Mouse (Mus musculus): ENCODE data around the gene Rimbp3.
"Not testable (repeated sequence)": the region's sequence is repeated elsewhere in the genome, so short reads cannot be mapped to it uniquely, and the experiment has no call there.

Rimbp3 gene

GRCm38 (mm10) chr16:17208389-17209361 is at the start of gene Rimbp3:
Gene Rimbp3, plus strand, starts transcription at chr16:17208603.
- DNase-seq (ENCODE audit: low read depth, low spot score): peak; percentile 76

- not testable (repeated sequence) for DNase-seq (ENCODE audit: low read depth, low spot score)
These were observed 42.9 kb upstream of the Rimbp3 start for GRCm38 (mm10) chr16:17165478-17165877.

GRCm38 (mm10) chr16:17167179-17167578 is 41.2 kb upstream of the Rimbp3 start:
- no peak for DNase-seq (ENCODE audit: low read depth, low spot score)

GRCm38 (mm10) chr16:17168049-17168448 is 40.4 kb upstream of the Rimbp3 start:
- DNase-seq (ENCODE audit: low read depth, low spot score): no peak

- no peak for DNase-seq (ENCODE audit: low read depth, low spot score)
These were observed 32.6 kb upstream of the Rimbp3 start for GRCm38 (mm10) chr16:17175765-17176164.

GRCm38 (mm10) chr16:17177623-17178170 is 30.7 kb upstream of the Rimbp3 start:
- no peak for DNase-seq (ENCODE audit: low read depth, low spot score)

- no peak for DNase-seq (ENCODE audit: low read depth, low spot score)
These were observed 28.7 kb upstream of the Rimbp3 start for GRCm38 (mm10) chr16:17179706-17180105.

GRCm38 (mm10) chr16:17181382-17181781 is 27.0 kb upstream of the Rimbp3 start:
- no peak for DNase-seq (ENCODE audit: low read depth, low spot score)

- no peak for DNase-seq (ENCODE audit: low read depth, low spot score)
These were observed 26.3 kb upstream of the Rimbp3 start for GRCm38 (mm10) chr16:17182136-17182535.

GRCm38 (mm10) chr16:17183003-17183402 is 25.4 kb upstream of the Rimbp3 start:
- DNase-seq (ENCODE audit: low read depth, low spot score): no peak

GRCm38 (mm10) chr16:17185475-17185874 is 22.9 kb upstream of the Rimbp3 start:
- DNase-seq (ENCODE audit: low read depth, low spot score): no peak

- no peak for DNase-seq (ENCODE audit: low read depth, low spot score)
These were observed 14.6 kb upstream of the Rimbp3 start for GRCm38 (mm10) chr16:17193823-17194222.

- no peak for DNase-seq (ENCODE audit: low read depth, low spot score)
These were observed 8.1 kb upstream of the Rimbp3 start for GRCm38 (mm10) chr16:17200121-17200952.

- DNase-seq (ENCODE audit: low read depth, low spot score): peak; percentile 69
These were observed 7.3 kb upstream of the Rimbp3 start for GRCm38 (mm10) chr16:17200953-17201707.

- no peak for DNase-seq (ENCODE audit: low read depth, low spot score)
These were observed 6.4 kb upstream of the Rimbp3 start for GRCm38 (mm10) chr16:17201977-17202376.

GRCm38 (mm10) chr16:17202549-17202948 is 5.9 kb upstream of the Rimbp3 start, which contains the start of gene Ube2l3:
Gene Ube2l3, minus strand, starts transcription at chr16:17202649.
- DNase-seq (ENCODE audit: low read depth, low spot score): no peak

GRCm38 (mm10) chr16:17204990-17205389 is 3.4 kb upstream of the Rimbp3 start:
- no peak for DNase-seq (ENCODE audit: low read depth, low spot score)

- no peak for DNase-seq (ENCODE audit: low read depth, low spot score)
These were observed 1.1 kb downstream of the Rimbp3 start for GRCm38 (mm10) chr16:17209404-17209960.

- DNase-seq (ENCODE audit: low read depth, low spot score): peak; percentile 65
These were observed 1.8 kb downstream of the Rimbp3 start for GRCm38 (mm10) chr16:17209981-17210838.
